ENCODE assay signal across 9 mouse cellular contexts in genomic region chr11:106737178-106737621, GRCm38 (mm10). TPM values are rescaled to one million over a fixed set of nuclear protein-coding genes. Genes with fewer than 3 reads are reported as not detected.
DNase-seq lines count a peak whose midpoint lies in the region; ATAC-seq lines count a peak whose summit lies in the region.
"Had no signal": no experiment of that assay in that cellular context is flagged by ENCODE, and none has a peak within 500 bp of the region (broad histone marks: within the 10 kb centered on the region; RNA-seq: fewer than 3 reads in every experiment).

No protein-coding gene starts in this region.

- H3K9ac ChIP-seq in hindbrain, embryonic 12.5 days, result peak overlapping the region; percentile 13; the same call in 1 of the 2 replicates
- H3K9ac ChIP-seq in midbrain, embryonic 11.5 days (ENCODE audit: low read length), result peak overlapping the region; percentile 47

- H3K4me1 ChIP-seq in hindbrain, embryonic 12.5 days, result peaks cover 17% of the 10 kb centered on the region
- peaks cover 14% of the 10 kb centered on the region for H3K4me1 ChIP-seq in midbrain, embryonic 11.5 days (ENCODE audit: control insufficient read depth, insufficient read depth, low read length)

- H3K4me3 ChIP-seq in hindbrain, embryonic 12.5 days, result no peak overlapping the region
- no peak overlapping the region for H3K4me3 ChIP-seq in midbrain, embryonic 11.5 days (ENCODE audit: low read depth, low read length)

- peak overlapping the region; percentile 83 for H3K27ac ChIP-seq in hindbrain, embryonic 12.5 days
- H3K27ac ChIP-seq in midbrain, embryonic 11.5 days (ENCODE audit: low read depth, low read length), result peak overlapping the region; percentile 50; the same call in 1 of the 2 replicates
- H3K27ac ChIP-seq: macrophage had no signal

- peak; percentile 42 to 60 for DNase-seq in adrenal gland, adult (ENCODE audit: inconsistent age in 2 of 2, low spot score in 1 of 2)
- DNase-seq in adrenal gland, adult 18-20 months (ENCODE audit: low spot score in 2 of 2), result no peak
- DNase-seq in layer of hippocampus, adult 9-11 months, result peak; percentile 32
- peak; percentile 90 for DNase-seq in midbrain, embryonic 11.5 days (ENCODE audit: low spot score, missing footprints)
- DNase-seq in urinary bladder, postnatal 10 days (ENCODE audit: low spot score), result no peak
- DNase-seq in cerebellum, adult 11 months, result no peak

- WGBS in hindbrain, embryonic 12.5 days, result 16% methylated on average over 12 of the region's 12 CpGs
- 8% methylated on average over 12 of the region's 12 CpGs for WGBS in midbrain, embryonic 11.5 days

- H3K4me2 ChIP-seq in hindbrain, embryonic 12.5 days (replicated peaks), result 0 out of 2 replicates have a peak overlapping the region, but pooled peaks have one; percentile 21
- H3K4me2 ChIP-seq in midbrain, embryonic 11.5 days, result peak overlapping the region; percentile 23

- H3K36me3 ChIP-seq in hindbrain, embryonic 12.5 days, result no peaks in the 10 kb centered on the region
- H3K36me3 ChIP-seq in midbrain, embryonic 11.5 days (ENCODE audit: control insufficient read depth, insufficient read depth, low read length), result no peaks in the 10 kb centered on the region

- ATAC-seq in frontal cortex, adult (ENCODE audit: low TSS enrichment), result peak; percentile 65; the same call in 1 of the 2 replicates
- ATAC-seq in hindbrain, embryonic 12.5 days (ENCODE audit: low FRiP score), result peak; percentile 48; the same call in 1 of the 2 replicates
- ATAC-seq in midbrain, embryonic 11.5 days (ENCODE audit: low FRiP score), result peak; percentile 62; the same call in 1 of the 2 replicates

- no peaks in the 10 kb centered on the region for H3K9me3 ChIP-seq in hindbrain, embryonic 12.5 days (replicated peaks)
- H3K9me3 ChIP-seq in midbrain, embryonic 11.5 days (ENCODE audit: control insufficient read depth, low read length), result no peaks in the 10 kb centered on the region

- H3K27me3 ChIP-seq in hindbrain, embryonic 12.5 days, result peaks cover 17% of the 10 kb centered on the region; the same call in 1 of the 2 replicates
- H3K27me3 ChIP-seq in midbrain, embryonic 11.5 days (ENCODE audit: control insufficient read depth, insufficient read depth, low read length), result no peaks in the 10 kb centered on the region

RNA-seq across cellular contexts. Expression of gene Pecam1, which starts 13.2 kb away (rescaled TPM):
- total RNA-seq in adrenal gland, adult 18-20 months (2021), result 10 to 100 TPM; 57.1 to 63.6 TPM
- polyA plus RNA-seq in hindbrain, embryonic 12.5 days (2016; fragmentation: Nextera tagmentation; extraction: Ambion mirVana), result 21.5 and 22.3 TPM in 2 replicates
- polyA plus RNA-seq in midbrain, embryonic 11.5 days (2014; fragmentation: Nextera tagmentation; extraction: Ambion mirVana), result 19.8 and 21.5 TPM in 2 replicates

RNA-seq across cellular contexts. Expression of gene Milr1, which starts 13.8 kb away (rescaled TPM):
- 1 to 10 TPM in 1 of 2 experiments, under 1 TPM in 1; 0.83 to 1.2 TPM for total RNA-seq in adrenal gland, adult 18-20 months (2021)
- polyA plus RNA-seq in hindbrain, embryonic 12.5 days (2016; fragmentation: Nextera tagmentation; extraction: Ambion mirVana), result 1.0 and 1.3 TPM in 2 replicates
- 0.68 and 1.0 TPM in 2 replicates for polyA plus RNA-seq in midbrain, embryonic 11.5 days (2014; fragmentation: Nextera tagmentation; extraction: Ambion mirVana)

RNA-seq across cellular contexts. Expression of gene Polg2, which starts 42.1 kb away (rescaled TPM):
- total RNA-seq in adrenal gland, adult 18-20 months (2021), result 1 to 10 TPM; 4.3 to 6.1 TPM
- polyA plus RNA-seq in hindbrain, embryonic 12.5 days (2016; fragmentation: Nextera tagmentation; extraction: Ambion mirVana), result 8.5 and 10.7 TPM in 2 replicates
- 9.7 and 11.2 TPM in 2 replicates for polyA plus RNA-seq in midbrain, embryonic 11.5 days (2014; fragmentation: Nextera tagmentation; extraction: Ambion mirVana)

RNA-seq across cellular contexts. Expression of gene Ddx5, which starts 51.8 kb away (rescaled TPM):
- 100 to 1,000 TPM; 828 to 881 TPM for total RNA-seq in adrenal gland, adult 18-20 months (2021)
- polyA plus RNA-seq in hindbrain, embryonic 12.5 days (2016; fragmentation: Nextera tagmentation; extraction: Ambion mirVana), result 467 and 505 TPM in 2 replicates
- polyA plus RNA-seq in midbrain, embryonic 11.5 days (2014; fragmentation: Nextera tagmentation; extraction: Ambion mirVana), result 515 and 561 TPM in 2 replicates

RNA-seq across cellular contexts. Expression of gene Cep95, which starts 51.9 kb away (rescaled TPM):
- 1 to 10 TPM; 7.6 to 8.4 TPM for total RNA-seq in adrenal gland, adult 18-20 months (2021)
- polyA plus RNA-seq in hindbrain, embryonic 12.5 days (2016; fragmentation: Nextera tagmentation; extraction: Ambion mirVana), result 22.3 and 22.7 TPM in 2 replicates
- 22.1 and 23.1 TPM in 2 replicates for polyA plus RNA-seq in midbrain, embryonic 11.5 days (2014; fragmentation: Nextera tagmentation; extraction: Ambion mirVana)

Comparison
In these comparisons a context has a peak if more than half of its experiments do, and no peak if none do; other contexts are left out.
1. DNase-seq: peak in adrenal gland, adult (2 of 2), layer of hippocampus, adult 9-11 months (single experiment) and midbrain, embryonic 11.5 days (single experiment); none in adrenal gland, adult 18-20 months (0 of 2), urinary bladder, postnatal 10 days (single experiment) and cerebellum, adult 11 months (single experiment).
2. Peak in every context shown above with its lines, with median percentiles within 50 percentile points of each other: ATAC-seq.